Mouse (Mus musculus): Measurements from ENCODE around the gene D430041D05Rik. TPM values are rescaled to one million over a fixed set of nuclear protein-coding genes. Genes with fewer than 3 reads are reported as not detected.

The D430041D05Rik gene
- polyA plus RNA-seq, 1 experiment from 2014 or later, result 1.1 TPM

DNA sequence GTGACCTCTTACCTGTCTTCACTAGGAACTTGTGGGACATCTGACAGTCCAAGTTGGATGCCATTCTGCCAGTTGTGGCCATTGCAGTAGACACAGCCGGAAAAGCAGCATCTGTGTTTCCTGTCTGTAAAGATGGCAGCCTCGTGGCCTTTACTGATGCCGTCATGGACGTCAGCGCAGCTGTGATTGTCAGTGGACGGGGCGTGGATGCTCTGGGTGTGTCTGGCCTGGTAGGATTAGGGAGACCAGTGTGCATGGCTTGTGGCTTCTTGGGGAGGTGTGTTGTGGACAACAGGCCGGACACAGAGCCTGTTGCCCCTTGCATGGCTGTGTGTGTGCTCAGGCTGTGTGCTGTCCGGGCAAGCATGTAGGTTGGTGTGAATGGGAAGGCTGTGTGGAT is 155.9 kb downstream of the D430041D05Rik start:
- H3K4me3 ChIP-seq (ENCODE audit: low read depth, low read length), result no peak overlapping the region
- ATAC-seq (replicated peaks; ENCODE audit: insufficient number of reproducible peaks, low FRiP score, low TSS enrichment, low read depth), result no peak
- H3K9me3 ChIP-seq (replicated peaks; ENCODE audit: control insufficient read depth, low read length), result no peaks in the 10 kb centered on the region
- no peaks in the 10 kb centered on the region for H3K4me1 ChIP-seq (ENCODE audit: control insufficient read depth, insufficient read depth, low read length)
- no peak overlapping the region for H3K4me2 ChIP-seq (ENCODE audit: low read depth, low read length)
- H3K9ac ChIP-seq (replicated peaks; ENCODE audit: low read length), result no peak overlapping the region
- H3K27ac ChIP-seq (replicated peaks; ENCODE audit: low read depth, low read length), result no peak overlapping the region
- WGBS, result 90% methylated on average over 9 of the region's 9 CpGs
- H3K36me3 ChIP-seq (replicated peaks; ENCODE audit: control insufficient read depth, insufficient read depth, low read depth, low read length), result no peaks in the 10 kb centered on the region
- no peak for DNase-seq (ENCODE audit: low spot score)
- H3K27me3 ChIP-seq (ENCODE audit: control insufficient read depth, insufficient read depth, low read length), result no peaks in the 10 kb centered on the region

DNA sequence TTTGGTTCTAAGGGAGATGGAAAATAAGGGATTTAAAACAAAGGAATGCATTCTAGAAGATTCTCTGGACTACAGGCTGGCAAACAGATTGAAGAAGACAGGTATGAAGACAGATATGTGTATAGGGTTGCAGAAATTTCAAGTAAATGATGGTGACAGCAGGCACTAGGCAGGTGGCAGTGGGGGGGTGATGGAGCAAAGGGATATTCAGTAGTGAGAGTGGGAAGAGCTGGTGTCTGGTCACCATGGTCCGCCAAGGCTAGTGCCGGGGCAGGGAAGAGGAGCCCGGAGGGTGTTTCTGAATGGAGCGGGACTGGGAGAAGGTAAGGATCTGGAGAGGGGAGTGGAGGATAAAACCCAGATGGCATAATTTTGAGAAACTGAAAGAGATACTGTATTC is 157.5 kb downstream of the D430041D05Rik start:
- Histone ChIP-seq H3K4me2 (ENCODE audit: low read depth, low read length) (no peak overlapping the region), H3K27ac (replicated peaks; ENCODE audit: low read depth, low read length) (no peak overlapping the region), H3K36me3 (replicated peaks; ENCODE audit: control insufficient read depth, insufficient read depth, low read depth, low read length) (no peaks in the 10 kb centered on the region), H3K4me1 (ENCODE audit: control insufficient read depth, insufficient read depth, low read length) (no peaks in the 10 kb centered on the region), H3K4me3 (ENCODE audit: low read depth, low read length) (no peak overlapping the region), H3K9ac (replicated peaks; ENCODE audit: low read length) (no peak overlapping the region), H3K27me3 (ENCODE audit: control insufficient read depth, insufficient read depth, low read length) (no peaks in the 10 kb centered on the region), H3K9me3 (replicated peaks; ENCODE audit: control insufficient read depth, low read length) (no peaks in the 10 kb centered on the region)
- ATAC-seq (replicated peaks; ENCODE audit: insufficient number of reproducible peaks, low FRiP score, low TSS enrichment, low read depth), result no peak
- 95% methylated on average over 4 of the region's 4 CpGs for WGBS
- no peak for DNase-seq (ENCODE audit: low spot score)

DNA sequence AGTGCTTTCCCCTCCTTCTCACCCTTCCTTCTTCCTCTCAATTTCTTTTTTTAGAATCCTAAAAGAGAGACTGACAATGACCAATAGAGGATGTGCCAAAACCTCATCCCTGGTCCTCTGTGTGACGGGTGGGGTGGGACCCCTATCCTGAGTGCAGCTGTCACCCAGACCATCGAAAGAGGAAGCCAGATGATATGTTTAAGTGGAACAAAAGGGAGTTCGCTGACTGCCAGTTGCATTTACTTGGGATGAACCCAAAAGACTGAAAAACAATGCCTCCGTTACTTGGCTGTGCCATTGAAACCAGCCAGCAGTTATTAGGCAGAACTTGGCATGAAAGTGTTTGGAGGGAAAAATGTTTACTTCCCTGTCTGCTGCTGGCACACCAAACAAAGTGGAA is 159.2 kb downstream of the D430041D05Rik start:
- ATAC-seq (replicated peaks; ENCODE audit: insufficient number of reproducible peaks, low FRiP score, low TSS enrichment, low read depth) (no peak), DNase-seq (ENCODE audit: low spot score) (no peak)
- Histone ChIP-seq H3K4me3 (ENCODE audit: low read depth, low read length) (no peak overlapping the region), H3K4me1 (ENCODE audit: control insufficient read depth, insufficient read depth, low read length) (no peaks in the 10 kb centered on the region), H3K27me3 (ENCODE audit: control insufficient read depth, insufficient read depth, low read length) (no peaks in the 10 kb centered on the region), H3K9me3 (replicated peaks; ENCODE audit: control insufficient read depth, low read length) (no peaks in the 10 kb centered on the region), H3K9ac (replicated peaks; ENCODE audit: low read length) (no peak overlapping the region), H3K36me3 (replicated peaks; ENCODE audit: control insufficient read depth, insufficient read depth, low read depth, low read length) (no peaks in the 10 kb centered on the region), H3K27ac (replicated peaks; ENCODE audit: low read depth, low read length) (no peak overlapping the region), H3K4me2 (ENCODE audit: low read depth, low read length) (no peak overlapping the region)
- WGBS, result 54% methylated on average over 4 of the region's 4 CpGs

DNA sequence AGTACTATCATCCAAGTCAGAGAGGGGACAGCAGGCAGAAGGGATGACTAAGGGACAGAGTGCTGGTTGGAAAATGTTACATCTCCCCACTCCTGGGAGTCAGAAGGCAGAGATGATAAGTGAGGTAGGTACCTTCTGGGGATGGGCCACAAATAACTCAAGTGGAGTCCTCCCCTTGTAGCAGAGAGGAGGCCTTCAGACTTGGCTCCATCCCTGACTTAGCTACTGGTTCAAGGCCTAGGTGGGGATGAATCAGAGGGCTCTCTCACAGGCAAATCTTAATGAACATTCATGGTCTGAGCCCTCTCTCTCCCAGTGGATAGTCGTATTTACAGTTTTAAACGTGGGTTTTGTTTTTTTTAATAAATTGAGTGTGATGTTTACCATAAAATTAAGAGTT is 161.0 kb downstream of the D430041D05Rik start:
- H3K4me3 ChIP-seq (ENCODE audit: low read depth, low read length), result no peak overlapping the region
- ATAC-seq (replicated peaks; ENCODE audit: insufficient number of reproducible peaks, low FRiP score, low TSS enrichment, low read depth) (no peak), DNase-seq (ENCODE audit: low spot score) (no peak)
- H3K4me2 ChIP-seq (ENCODE audit: low read depth, low read length), result no peak overlapping the region
- no peaks in the 10 kb centered on the region for H3K36me3 ChIP-seq (replicated peaks; ENCODE audit: control insufficient read depth, insufficient read depth, low read depth, low read length)
- no peaks in the 10 kb centered on the region for H3K9me3 ChIP-seq (replicated peaks; ENCODE audit: control insufficient read depth, low read length)
- no peaks in the 10 kb centered on the region for H3K4me1 ChIP-seq (ENCODE audit: control insufficient read depth, insufficient read depth, low read length)
- WGBS, result 70% methylated on average over 2 of the region's 2 CpGs
- H3K9ac ChIP-seq (replicated peaks; ENCODE audit: low read length), result no peak overlapping the region
- H3K27ac ChIP-seq (replicated peaks; ENCODE audit: low read depth, low read length), result no peak overlapping the region
- no peaks in the 10 kb centered on the region for H3K27me3 ChIP-seq (ENCODE audit: control insufficient read depth, insufficient read depth, low read length)

DNA sequence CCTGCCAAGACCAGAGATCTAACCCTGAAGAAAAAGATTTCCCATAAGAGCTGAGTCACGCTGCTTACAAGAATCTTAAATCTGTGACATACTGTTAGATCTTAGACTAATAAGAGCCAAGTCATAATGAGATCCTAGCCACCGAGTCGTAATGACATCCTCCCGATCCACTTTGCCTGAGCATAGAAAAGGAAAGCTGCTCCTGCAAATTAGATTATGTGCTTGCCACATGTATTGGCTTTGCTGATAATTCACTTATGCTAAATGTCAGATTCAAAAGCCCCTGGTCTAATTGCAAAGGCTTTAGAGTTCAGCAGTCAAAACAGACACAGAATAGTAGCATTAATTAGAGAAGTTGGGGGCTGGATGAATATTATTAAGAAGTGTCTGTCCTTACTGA is 164.0 kb downstream of the D430041D05Rik start:
- Histone ChIP-seq H3K9ac (replicated peaks; ENCODE audit: low read length) (no peak overlapping the region), H3K27me3 (ENCODE audit: control insufficient read depth, insufficient read depth, low read length) (no peaks in the 10 kb centered on the region), H3K4me1 (ENCODE audit: control insufficient read depth, insufficient read depth, low read length) (no peaks in the 10 kb centered on the region), H3K4me3 (ENCODE audit: low read depth, low read length) (no peak overlapping the region), H3K4me2 (ENCODE audit: low read depth, low read length) (no peak overlapping the region), H3K9me3 (replicated peaks; ENCODE audit: control insufficient read depth, low read length) (no peaks in the 10 kb centered on the region), H3K36me3 (replicated peaks; ENCODE audit: control insufficient read depth, insufficient read depth, low read depth, low read length) (no peaks in the 10 kb centered on the region), H3K27ac (replicated peaks; ENCODE audit: low read depth, low read length) (no peak overlapping the region)
- 71% methylated on average over 4 of the region's 4 CpGs for WGBS
- ATAC-seq (replicated peaks; ENCODE audit: insufficient number of reproducible peaks, low FRiP score, low TSS enrichment, low read depth), result no peak
- no peak for DNase-seq (ENCODE audit: low spot score)

DNA sequence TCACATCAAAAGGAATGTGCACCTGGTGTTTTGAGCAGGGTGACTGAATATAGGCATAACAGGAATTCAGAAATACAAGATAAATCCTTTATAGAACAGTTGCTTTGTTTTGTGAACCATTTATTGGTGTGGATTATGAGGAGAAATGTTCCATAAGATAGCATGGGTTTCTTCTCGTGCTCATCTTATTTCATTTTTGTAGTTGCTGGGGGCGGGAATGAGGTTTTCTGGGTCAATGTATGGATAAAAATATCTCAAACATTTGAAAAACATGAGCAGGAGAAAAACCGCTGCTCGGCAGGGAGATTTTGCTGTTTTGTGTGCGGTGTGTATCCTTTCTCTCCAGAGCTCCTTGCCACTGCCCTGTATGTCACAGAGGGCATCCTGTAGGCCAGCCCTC is 168.8 kb downstream of the D430041D05Rik start:
- H3K4me3 ChIP-seq (ENCODE audit: low read depth, low read length), result no peak overlapping the region
- WGBS, result 65% methylated on average over 5 of the region's 5 CpGs
- no peaks in the 10 kb centered on the region for H3K9me3 ChIP-seq (replicated peaks; ENCODE audit: control insufficient read depth, low read length)
- no peak overlapping the region for H3K9ac ChIP-seq (replicated peaks; ENCODE audit: low read length)
- H3K4me1 ChIP-seq (ENCODE audit: control insufficient read depth, insufficient read depth, low read length), result no peaks in the 10 kb centered on the region
- no peak overlapping the region for H3K27ac ChIP-seq (replicated peaks; ENCODE audit: low read depth, low read length)
- no peak for DNase-seq (ENCODE audit: low spot score)
- H3K27me3 ChIP-seq (ENCODE audit: control insufficient read depth, insufficient read depth, low read length), result no peaks in the 10 kb centered on the region
- H3K36me3 ChIP-seq (replicated peaks; ENCODE audit: control insufficient read depth, insufficient read depth, low read depth, low read length), result no peaks in the 10 kb centered on the region
- no peak overlapping the region for H3K4me2 ChIP-seq (ENCODE audit: low read depth, low read length)
- no peak for ATAC-seq (replicated peaks; ENCODE audit: insufficient number of reproducible peaks, low FRiP score, low TSS enrichment, low read depth)

DNA sequence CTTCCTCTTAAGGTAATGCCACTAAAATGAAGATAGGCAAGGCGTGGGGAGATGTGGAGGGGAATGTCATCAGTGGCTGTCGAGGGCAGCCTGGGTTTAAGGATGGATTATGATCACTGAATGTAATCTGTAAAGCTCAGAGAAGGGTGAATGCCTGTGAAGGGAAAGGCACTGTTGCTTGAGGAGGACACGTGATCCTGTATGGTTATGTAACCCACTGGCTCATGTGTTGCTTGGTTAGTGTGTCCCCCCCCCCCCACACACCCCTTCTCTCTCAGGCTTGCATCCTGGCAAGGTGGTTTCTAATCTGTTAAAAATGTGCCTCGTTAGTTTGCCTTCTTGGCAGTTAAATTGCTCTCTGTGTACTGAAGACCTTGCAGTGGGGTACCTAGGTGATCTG is 173.7 kb downstream of the D430041D05Rik start:
- ATAC-seq (replicated peaks; ENCODE audit: insufficient number of reproducible peaks, low FRiP score, low TSS enrichment, low read depth), result no peak
- no peaks in the 10 kb centered on the region for H3K36me3 ChIP-seq (replicated peaks; ENCODE audit: control insufficient read depth, insufficient read depth, low read depth, low read length)
- H3K9me3 ChIP-seq (replicated peaks; ENCODE audit: control insufficient read depth, low read length), result no peaks in the 10 kb centered on the region
- H3K4me2 ChIP-seq (ENCODE audit: low read depth, low read length), result no peak overlapping the region
- H3K4me1 ChIP-seq (ENCODE audit: control insufficient read depth, insufficient read depth, low read length), result no peaks in the 10 kb centered on the region
- no peaks in the 10 kb centered on the region for H3K27me3 ChIP-seq (ENCODE audit: control insufficient read depth, insufficient read depth, low read length)
- no peak overlapping the region for H3K27ac ChIP-seq (replicated peaks; ENCODE audit: low read depth, low read length)
- H3K4me3 ChIP-seq (ENCODE audit: low read depth, low read length), result no peak overlapping the region
- DNase-seq (ENCODE audit: low spot score), result no peak
- WGBS, result 76% methylated on average over 4 of the region's 4 CpGs
- H3K9ac ChIP-seq (replicated peaks; ENCODE audit: low read length), result no peak overlapping the region

DNA sequence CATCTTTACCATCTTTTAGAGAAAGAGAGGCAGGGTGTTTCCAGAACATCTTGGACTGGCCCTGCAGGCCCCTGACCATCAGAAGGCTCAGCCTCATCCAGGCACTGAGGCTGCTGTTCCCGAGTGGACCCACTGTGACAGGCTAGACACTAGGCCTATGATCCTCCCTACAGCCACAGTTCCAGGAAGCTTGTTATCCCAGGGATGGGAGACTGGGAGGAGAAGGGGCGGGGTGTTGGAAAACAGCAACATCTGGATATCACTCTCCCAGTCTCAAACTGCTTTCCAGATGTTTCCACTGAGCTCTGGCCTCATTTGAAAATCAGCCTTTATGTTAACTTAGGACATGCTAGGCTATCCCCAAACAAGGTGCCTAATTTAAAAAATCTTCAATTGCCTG is 180.4 kb downstream of the D430041D05Rik start:
- 54% methylated on average over 2 of the region's 2 CpGs for WGBS
- peak; percentile 63 for DNase-seq (ENCODE audit: low spot score)
- no peak overlapping the region for H3K27ac ChIP-seq (replicated peaks; ENCODE audit: low read depth, low read length)
- 0 out of 2 replicates have a peak, but pooled peaks cover 2% of the 10 kb centered on the region for H3K4me1 ChIP-seq (ENCODE audit: control insufficient read depth, insufficient read depth, low read length)
- no peaks in the 10 kb centered on the region for H3K36me3 ChIP-seq (replicated peaks; ENCODE audit: control insufficient read depth, insufficient read depth, low read depth, low read length)
- no peak overlapping the region for H3K4me3 ChIP-seq (ENCODE audit: low read depth, low read length)
- no peak overlapping the region for H3K9ac ChIP-seq (replicated peaks; ENCODE audit: low read length)
- no peak overlapping the region for H3K4me2 ChIP-seq (ENCODE audit: low read depth, low read length)
- no peaks in the 10 kb centered on the region for H3K9me3 ChIP-seq (replicated peaks; ENCODE audit: control insufficient read depth, low read length)
- ATAC-seq (replicated peaks; ENCODE audit: insufficient number of reproducible peaks, low FRiP score, low TSS enrichment, low read depth), result no peak
- no peaks in the 10 kb centered on the region for H3K27me3 ChIP-seq (ENCODE audit: control insufficient read depth, insufficient read depth, low read length)
